Mouse (Mus musculus): ENCODE data around the gene Catsper4. TPM values are rescaled to one million over a fixed set of nuclear protein-coding genes. Genes with fewer than 3 reads are reported as not detected.

Catsper4 gene
- not detected for total RNA-seq (2023)

GRCm38 (mm10) chr4:134227194-134227593 lies at the start of gene Catsper4:
Gene Catsper4 (minus strand): TSS chr4:134227383.

DNA sequence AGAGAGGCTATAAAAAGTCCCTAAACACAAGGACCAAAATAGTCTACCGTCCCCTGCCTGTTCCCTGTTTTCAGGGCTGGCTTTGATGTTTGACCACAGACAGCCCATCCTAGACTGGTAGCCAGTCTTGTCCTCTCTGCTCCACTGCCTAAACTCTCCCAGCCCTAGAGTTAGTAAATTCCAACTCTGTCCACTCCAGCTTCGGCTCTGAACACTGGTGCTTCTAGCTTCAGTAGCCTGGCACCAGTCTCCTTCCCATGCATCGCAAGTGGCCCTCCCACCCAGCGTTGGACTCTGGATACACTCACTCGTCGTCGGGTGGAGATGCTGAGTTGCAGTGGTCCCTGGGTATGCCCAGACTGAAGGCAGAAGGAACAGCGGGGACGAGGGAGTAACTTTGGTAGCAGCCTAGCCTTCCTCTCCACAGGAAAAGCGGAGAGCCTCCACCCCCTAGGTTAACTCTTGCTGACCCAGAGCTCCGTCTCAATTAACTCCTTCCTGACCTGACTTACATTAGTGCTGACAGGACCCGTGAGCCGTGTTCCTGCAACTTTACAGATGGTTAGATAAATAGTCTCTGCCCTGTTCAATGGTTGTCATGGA lies 26.6 kb upstream of the Catsper4 start, which contains the start of gene Grrp1:
Gene Grrp1, minus strand, starts transcription at position 385 of the 603 bp plus-strand sequence.

GRCm38 (mm10) chr4:134246719-134247258 lies 19.6 kb upstream of the Catsper4 start, which contains the start of gene Gm30191:
Gene Gm30191 (plus strand): TSS chr4:134246935.

DNA sequence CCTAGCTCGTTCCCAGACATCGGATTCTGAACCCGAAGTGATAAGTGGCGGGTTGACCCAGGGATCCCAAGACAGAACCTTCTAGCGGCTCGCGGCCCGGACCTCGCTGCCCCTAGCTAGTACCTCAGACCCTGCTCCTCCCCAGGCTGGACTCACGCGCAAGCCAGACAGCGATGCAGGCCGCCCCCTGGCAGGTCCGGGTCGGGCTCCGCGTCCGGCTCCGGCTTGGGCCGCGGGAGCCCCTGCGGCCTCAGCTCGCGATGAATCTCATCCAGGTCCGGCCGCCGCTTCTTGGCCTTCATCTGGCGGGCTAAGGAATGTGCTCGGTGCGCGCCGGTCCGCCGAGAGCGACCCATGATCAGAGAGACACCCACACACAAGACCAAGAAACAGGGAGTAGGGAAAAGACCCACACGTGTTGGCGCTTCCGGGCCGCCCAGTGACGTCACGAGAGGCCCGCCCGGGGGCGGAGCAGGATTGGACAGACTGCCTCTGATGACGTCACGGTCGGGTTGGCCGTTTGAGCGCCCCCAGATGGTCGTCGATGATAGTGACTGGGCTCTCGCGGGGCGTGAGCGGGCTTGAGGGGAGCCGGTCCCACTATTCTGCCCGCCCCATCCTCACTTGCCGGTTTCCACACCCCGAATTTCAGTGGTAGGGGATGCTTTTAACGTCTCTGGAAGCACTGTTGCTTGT lies 18.1 kb upstream of the Catsper4 start, which contains the start of gene Zfp593:
Gene Zfp593, minus strand, starts transcription at position 445 of the 696 bp plus-strand sequence.

GRCm38 (mm10) chr4:134243516-134244250 lies 16.5 kb upstream of the Catsper4 start, which contains the start of gene E130218I03Rik:
Gene E130218I03Rik (plus strand): TSS chr4:134243662.

GRCm38 (mm10) chr4:134238279-134238651 lies 11.1 kb upstream of the Catsper4 start, which contains the start of gene Cnksr1:
Gene Cnksr1 (minus strand): TSS chr4:134238399.

GRCm38 (mm10) chr4:134202904-134203303 lies 24.3 kb downstream of the Catsper4 start, which contains the start of gene Gm7534:
Gene Gm7534 (minus strand): TSS chr4:134203004.

Other genes with a start within 250 kb of the Catsper4 start
- 30.0 TPM for gene Dhdds, start 226.5 kb downstream of the Catsper4 start, total RNA-seq (2023)
- gene Lin28a, start 208.5 kb downstream of the Catsper4 start, total RNA-seq (2023) = not detected
- gene Zfp683, start 173.5 kb downstream of the Catsper4 start, total RNA-seq (2023) = 2.2 TPM
- gene Crybg2, start 166.6 kb downstream of the Catsper4 start, total RNA-seq (2023) = 6.2 TPM
- gene Cd52, start 132.3 kb downstream of the Catsper4 start, total RNA-seq (2023) = 1,033 TPM
- gene Ubxn11, start 124.8 kb downstream of the Catsper4 start, total RNA-seq (2023) = 269 TPM
- gene Sh3bgrl3, start 98.6 kb downstream of the Catsper4 start, total RNA-seq (2023) = 449 TPM
- gene Cep85, start 40.3 kb downstream of the Catsper4 start, total RNA-seq (2023) = 26.5 TPM
- not detected for gene Gm7534, start 24.4 kb downstream of the Catsper4 start, total RNA-seq (2023)
- 0.21 TPM for gene Cnksr1, start 11.0 kb upstream of the Catsper4 start, total RNA-seq (2023)
- gene E130218I03Rik, start 16.3 kb upstream of the Catsper4 start, total RNA-seq (2023) = not detected
- 26.3 TPM for gene Zfp593, start 18.2 kb upstream of the Catsper4 start, total RNA-seq (2023)
- not detected for gene Gm30191, start 19.6 kb upstream of the Catsper4 start, total RNA-seq (2023)
- gene Grrp1, start 26.7 kb upstream of the Catsper4 start, total RNA-seq (2023) = not detected
- gene Pdik1l, start 60.5 kb upstream of the Catsper4 start, total RNA-seq (2023) = 10.2 TPM
- gene Trim63, start 87.7 kb upstream of the Catsper4 start, total RNA-seq (2023) = not detected
- not detected for gene Slc30a2, start 115.8 kb upstream of the Catsper4 start, total RNA-seq (2023)
- gene Extl1, start 156.5 kb upstream of the Catsper4 start, total RNA-seq (2023) = 0.55 TPM
- gene Pafah2, start 168.9 kb upstream of the Catsper4 start, total RNA-seq (2023) = 1.5 TPM
- 17.1 TPM for gene Stmn1, start 240.9 kb upstream of the Catsper4 start, total RNA-seq (2023)

All from CD8-positive naive resting alpha-beta T cell, adult 57 days (primary cell).